Mouse (Mus musculus) macrophage (primary cell): ENCODE results near the gene Cmss1. TPM values are rescaled to one million over a fixed set of nuclear protein-coding genes. Genes with fewer than 3 reads are reported as not detected.

Experiments used
- H3K27ac ChIP-seq: fragments of 350-480 bp; formaldehyde crosslinking; 2 replicates; pipeline ENCODE4 v1.9.0; 2021
- H3K36me3 ChIP-seq: fragments of 350-480 bp; formaldehyde crosslinking; 2 replicates; pipeline ENCODE4 v1.9.0; 2021; ENCODE audit errors: inconsistent target
- H3K4me3 ChIP-seq: fragments of 350-480 bp; formaldehyde crosslinking; 2 replicates; pipeline ENCODE4 v1.9.0; 2021; ENCODE audit errors: inconsistent target
- H3K79me2 ChIP-seq: fragments of 350-480 bp; formaldehyde crosslinking; 2 replicates; pipeline ENCODE4 v1.9.0; 2021; ENCODE audit errors: inconsistent target
- WGBS: methylation state at CpG from one replicate; pipeline ENCODE4 v1.1.7; 2026; ENCODE audit warnings: inconsistent platforms; ENCODE audit not compliant: missing documents; 5-methylcytosine and 5-hydroxymethylcytosine counted together
- polyA plus RNA-seq: library from polyadenylated mRNA; stranded (reverse); fragments of 250-400 nt; gene quantifications from 3 replicates; pipeline ENCODE4 v1.2.4, GENCODE M21; 2018; ENCODE audit warnings: inconsistent platforms

The Cmss1 gene
- polyA plus RNA-seq, 1 experiment from 2014 or later = 4.7 TPM

DNA sequence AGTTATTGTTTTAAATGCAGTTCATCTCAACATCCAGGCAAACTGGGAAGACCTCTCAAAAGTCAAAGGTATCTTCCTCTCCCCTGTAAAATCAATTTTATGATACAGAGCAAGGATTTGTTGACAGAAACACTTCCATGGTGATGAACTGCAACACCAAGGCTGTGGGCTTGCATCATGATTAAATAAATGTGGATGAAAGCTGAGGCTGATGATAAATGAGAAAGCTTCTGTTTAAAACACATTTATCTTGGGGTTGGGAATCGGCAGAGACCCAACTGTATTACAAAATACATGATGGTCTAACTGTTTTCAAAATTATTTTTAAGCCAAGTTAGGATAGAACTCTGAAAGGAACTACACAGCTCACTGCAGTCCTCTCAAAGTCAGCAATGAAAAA is 32.8 kb downstream of the Cmss1 start:
- no peak overlapping the region for H3K27ac ChIP-seq
- H3K4me3 ChIP-seq = no peak overlapping the region
- WGBS = 90% methylated on average over 1 of the region's 1 CpGs
- peaks cover 24% of the 10 kb centered on the region for H3K36me3 ChIP-seq
- peaks cover 69% of the 10 kb centered on the region; the same call in 1 of the 2 replicates for H3K79me2 ChIP-seq

GRCm38 (mm10) chr16:57570789-57571311 is 35.8 kb downstream of the Cmss1 start:
- WGBS = 88% methylated on average over 5 of the region's 5 CpGs
- Histone ChIP-seq H3K4me3 (no peak overlapping the region), H3K79me2 (peaks cover 76% of the 10 kb centered on the region; the same call in 1 of the 2 replicates), H3K27ac (no peak overlapping the region), H3K36me3 (peaks cover 24% of the 10 kb centered on the region)

DNA sequence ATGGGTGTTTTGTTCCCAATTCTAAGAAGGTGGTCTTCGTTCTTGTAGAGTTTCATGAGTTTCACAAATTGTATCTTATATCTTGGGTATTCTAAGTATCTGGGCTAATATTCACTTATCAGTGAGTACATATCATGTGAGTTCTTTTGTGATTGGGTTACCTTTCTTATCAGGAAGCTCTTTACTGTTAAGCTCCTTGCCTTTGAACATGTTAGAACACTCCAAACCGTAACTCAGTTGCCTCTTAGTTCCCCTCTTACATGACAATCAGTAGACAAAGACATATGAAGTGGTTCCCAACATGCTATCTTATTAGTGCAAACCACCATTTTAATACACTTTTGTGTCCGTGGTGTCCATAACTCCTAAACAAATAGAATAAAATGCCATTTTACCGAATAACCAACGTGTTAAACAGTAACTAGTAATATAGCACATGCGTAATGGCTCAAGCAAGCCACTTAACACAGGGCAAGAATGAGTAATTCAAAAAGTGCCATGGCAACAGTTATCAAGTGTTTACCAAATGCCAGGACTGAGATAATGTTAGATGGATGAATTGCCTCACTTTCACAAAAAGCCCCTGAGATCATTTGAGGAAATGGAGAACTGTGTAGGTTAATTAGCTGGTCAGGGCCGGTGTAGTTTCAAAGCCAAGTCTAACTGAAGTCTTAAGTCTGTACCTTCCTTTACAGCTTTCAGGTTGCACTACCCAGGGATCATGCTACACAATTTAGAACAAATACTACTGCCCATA is 37.8 kb downstream of the Cmss1 start:
- WGBS = 95% methylated on average over 7 of the region's 7 CpGs
- H3K36me3 ChIP-seq = peaks cover 24% of the 10 kb centered on the region
- no peak overlapping the region for H3K27ac ChIP-seq
- H3K4me3 ChIP-seq = no peak overlapping the region
- H3K79me2 ChIP-seq = peaks cover 75% of the 10 kb centered on the region; the same call in 1 of the 2 replicates

GRCm38 (mm10) chr16:57566215-57566614 is 40.4 kb downstream of the Cmss1 start:
- Histone ChIP-seq H3K36me3 (peaks cover 12% of the 10 kb centered on the region), H3K4me3 (no peak overlapping the region), H3K79me2 (peaks cover 75% of the 10 kb centered on the region; the same call in 1 of the 2 replicates), H3K27ac (no peak overlapping the region)
- 81% methylated on average over 3 of the region's 3 CpGs for WGBS

GRCm38 (mm10) chr16:57564807-57565206 is 41.9 kb downstream of the Cmss1 start:
- WGBS = 91% methylated on average over 1 of the region's 1 CpGs
- H3K27ac ChIP-seq = no peak overlapping the region
- H3K4me3 ChIP-seq = no peak overlapping the region
- peaks cover 3% of the 10 kb centered on the region; the same call in 1 of the 2 replicates for H3K36me3 ChIP-seq
- H3K79me2 ChIP-seq = peaks cover 82% of the 10 kb centered on the region

GRCm38 (mm10) chr16:57563453-57563852 is 43.2 kb downstream of the Cmss1 start:
- Histone ChIP-seq H3K27ac (no peak overlapping the region), H3K4me3 (no peak overlapping the region), H3K36me3 (no peaks in the 10 kb centered on the region), H3K79me2 (peaks cover 86% of the 10 kb centered on the region)
- 98% methylated on average over 3 of the region's 3 CpGs for WGBS

GRCm38 (mm10) chr16:57560185-57560584 is 46.5 kb downstream of the Cmss1 start:
- 92% methylated on average over 1 of the region's 1 CpGs for WGBS
- no peaks in the 10 kb centered on the region for H3K36me3 ChIP-seq
- H3K79me2 ChIP-seq = peaks cover 96% of the 10 kb centered on the region

GRCm38 (mm10) chr16:57558258-57558657 is 48.4 kb downstream of the Cmss1 start:
- 93% methylated on average over 3 of the region's 3 CpGs for WGBS
- Histone ChIP-seq H3K79me2 (peaks cover 96% of the 10 kb centered on the region), H3K36me3 (no peaks in the 10 kb centered on the region), H3K4me3 (no peak overlapping the region), H3K27ac (no peak overlapping the region)

More at GRCm38 (mm10) chr16:57560185-57560584, 46.5 kb downstream of the Cmss1 start:
- Histone ChIP-seq H3K27ac (no peak overlapping the region), H3K4me3 (no peak overlapping the region)

DNA sequence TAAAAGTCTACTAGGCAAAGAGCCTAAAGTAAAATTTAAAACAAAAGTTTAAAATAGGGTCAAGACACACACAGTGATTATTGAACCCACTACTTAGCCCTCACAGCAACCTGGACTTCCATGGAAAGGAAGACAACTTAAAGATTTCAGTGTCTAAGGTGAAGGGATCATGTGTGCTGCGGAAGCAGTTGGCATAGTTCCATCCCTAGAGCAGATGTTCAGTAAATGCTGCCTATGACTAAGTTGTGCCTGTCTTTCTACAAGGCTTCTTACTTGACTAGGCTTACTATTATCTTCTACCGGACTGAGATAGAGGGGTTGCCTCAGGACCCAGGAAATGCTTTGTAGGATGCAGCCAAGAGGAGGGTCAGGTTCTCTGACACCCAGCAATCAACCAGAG is 50.4 kb downstream of the Cmss1 start:
- no peaks in the 10 kb centered on the region for H3K36me3 ChIP-seq
- no peak overlapping the region for H3K4me3 ChIP-seq
- peaks cover 98% of the 10 kb centered on the region for H3K79me2 ChIP-seq
- H3K27ac ChIP-seq = no peak overlapping the region
- 93% methylated on average over 2 of the region's 2 CpGs for WGBS

GRCm38 (mm10) chr16:57555667-57556066 is 51.0 kb downstream of the Cmss1 start:
- H3K36me3 ChIP-seq = no peaks in the 10 kb centered on the region
- no peak overlapping the region for H3K27ac ChIP-seq
- 84% methylated on average over 4 of the region's 4 CpGs for WGBS
- peaks cover 98% of the 10 kb centered on the region for H3K79me2 ChIP-seq
- H3K4me3 ChIP-seq = no peak overlapping the region

- no peak overlapping the region for H3K4me3 ChIP-seq
- no peaks in the 10 kb centered on the region for H3K36me3 ChIP-seq
- WGBS = 98% methylated on average over 6 of the region's 6 CpGs
- H3K79me2 ChIP-seq = peaks cover 94% of the 10 kb centered on the region
- no peak overlapping the region for H3K27ac ChIP-seq
Measured at GRCm38 (mm10) chr16:57554886-57555400, 51.7 kb downstream of the Cmss1 start.

- no peak overlapping the region for H3K4me3 ChIP-seq
- no peak overlapping the region for H3K27ac ChIP-seq
- H3K79me2 ChIP-seq = peaks cover 79% of the 10 kb centered on the region
- H3K36me3 ChIP-seq = no peaks in the 10 kb centered on the region
Measured at GRCm38 (mm10) chr16:57553235-57553634, 53.4 kb downstream of the Cmss1 start.

GRCm38 (mm10) chr16:57552709-57553108 is 54.0 kb downstream of the Cmss1 start:
- Histone ChIP-seq H3K36me3 (no peaks in the 10 kb centered on the region), H3K4me3 (no peak overlapping the region), H3K79me2 (peaks cover 73% of the 10 kb centered on the region), H3K27ac (no peak overlapping the region)
- WGBS = 94% methylated on average over 5 of the region's 5 CpGs

- WGBS = 77% methylated on average over 2 of the region's 2 CpGs
- no peak overlapping the region for H3K27ac ChIP-seq
- no peak overlapping the region for H3K4me3 ChIP-seq
Measured at GRCm38 (mm10) chr16:57551617-57552016, 55.0 kb downstream of the Cmss1 start.

DNA sequence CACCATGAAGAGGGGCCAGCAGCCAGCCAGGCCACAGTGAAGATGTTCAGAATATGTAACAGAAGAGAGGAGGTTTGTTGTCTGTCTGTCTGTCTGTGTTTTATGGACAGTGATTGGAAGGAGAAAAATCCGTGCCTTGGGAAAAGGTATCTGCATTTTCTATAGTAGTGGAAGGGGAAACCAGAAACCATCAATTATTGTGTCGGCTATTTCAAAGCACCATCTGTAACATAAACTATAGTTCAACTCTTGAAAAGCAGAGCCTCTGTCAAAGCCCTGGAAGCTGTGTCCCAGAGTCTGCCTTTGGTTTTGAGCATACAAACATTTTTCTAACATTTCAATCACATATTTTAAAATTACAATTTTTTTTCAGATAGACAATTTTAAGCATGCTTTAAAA is 55.8 kb downstream of the Cmss1 start:
- Histone ChIP-seq H3K27ac (peak overlapping the region; percentile 31), H3K4me3 (peak overlapping the region; percentile 61; the same call in 1 of the 2 replicates), H3K36me3 (no peaks in the 10 kb centered on the region), H3K79me2 (peaks cover 55% of the 10 kb centered on the region)
- 65% methylated on average over 2 of the region's 2 CpGs for WGBS

More at GRCm38 (mm10) chr16:57551617-57552016, 55.0 kb downstream of the Cmss1 start:
- peaks cover 63% of the 10 kb centered on the region for H3K79me2 ChIP-seq
- no peaks in the 10 kb centered on the region for H3K36me3 ChIP-seq
